Mouse (Mus musculus) E14TG2a.4 (cell line): Measurements from ENCODE around the gene Rps6kb2.
A peak's percentile ranks its signal among the peaks of the same experiment; 100 is the strongest.

Experiments
- H3K27me3 ChIP-seq: 2 replicates; pipeline ENCODE4 v1.6.1; 2014; ENCODE audit warnings: low read length, control low read depth; ENCODE audit not compliant: insufficient read depth
- H3K36me3 ChIP-seq: 2 replicates; pipeline ENCODE4 v1.6.1; 2014; ENCODE audit warnings: low read length, control low read depth; ENCODE audit not compliant: insufficient read depth
- H3K4me1 ChIP-seq: replicated peaks from 2 replicates; pipeline ENCODE4 v1.6.1; 2014; ENCODE audit warnings: low read depth, low read length, control low read depth
- H3K4me3 ChIP-seq: replicated peaks from 2 replicates; pipeline ENCODE4 v1.5.1; 2014; ENCODE audit warnings: mild to moderate bottlenecking, low read length
- H3K9me3 ChIP-seq: 2 replicates; pipeline ENCODE4 v1.6.1; 2014; ENCODE audit warnings: low read length, control low read depth
- CTCF ChIP-seq: conservative IDR thresholded peaks from 2 replicates; pipeline ENCODE4 v1.5.1; 2014; ENCODE audit warnings: low read length
- NANOG ChIP-seq: IDR thresholded peaks from 2 replicates; pipeline ENCODE4 v1.6.1; 2014; ENCODE audit warnings: borderline replicate concordance, low read length, mixed read lengths
- POU5F1 ChIP-seq: IDR thresholded peaks from 2 replicates; pipeline ENCODE4 v1.6.1; 2014; ENCODE audit warnings: low read length, borderline replicate concordance

Gene Rps6kb2

DNA sequence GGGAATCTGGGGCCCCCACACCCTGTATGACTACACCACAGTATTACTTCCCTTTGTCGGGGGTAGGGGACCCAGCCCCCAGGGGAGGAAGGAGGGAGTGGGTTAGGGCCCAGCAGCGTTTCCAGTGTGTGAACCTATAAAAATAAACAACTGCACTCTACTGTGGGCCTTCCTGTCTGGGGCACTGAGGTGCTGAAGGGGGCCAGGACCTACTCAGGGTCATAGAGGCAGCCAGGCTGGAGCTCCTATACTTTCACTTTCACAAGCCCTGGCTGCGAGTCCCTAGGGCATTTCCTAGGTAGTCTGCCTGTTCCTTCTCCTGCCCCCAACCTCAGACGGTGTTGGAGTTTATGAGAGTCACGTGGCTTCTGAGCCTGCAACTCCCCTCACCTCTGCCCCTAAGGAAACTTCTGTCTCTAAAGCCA lies 49.3 kb downstream of the Rps6kb2 start:
- peaks cover 44% of the 10 kb centered on the region for H3K4me1 ChIP-seq
- no peak overlapping the region for H3K4me3 ChIP-seq
- H3K9me3 ChIP-seq: no peaks in the 10 kb centered on the region
- H3K27me3 ChIP-seq: peaks cover 6% of the 10 kb centered on the region; the same call in 1 of the 2 replicates
- no peak for TF ChIP-seq POU5F1
- TF ChIP-seq CTCF: no peak
- no peak for TF ChIP-seq NANOG
- peaks cover 72% of the 10 kb centered on the region for H3K36me3 ChIP-seq

DNA sequence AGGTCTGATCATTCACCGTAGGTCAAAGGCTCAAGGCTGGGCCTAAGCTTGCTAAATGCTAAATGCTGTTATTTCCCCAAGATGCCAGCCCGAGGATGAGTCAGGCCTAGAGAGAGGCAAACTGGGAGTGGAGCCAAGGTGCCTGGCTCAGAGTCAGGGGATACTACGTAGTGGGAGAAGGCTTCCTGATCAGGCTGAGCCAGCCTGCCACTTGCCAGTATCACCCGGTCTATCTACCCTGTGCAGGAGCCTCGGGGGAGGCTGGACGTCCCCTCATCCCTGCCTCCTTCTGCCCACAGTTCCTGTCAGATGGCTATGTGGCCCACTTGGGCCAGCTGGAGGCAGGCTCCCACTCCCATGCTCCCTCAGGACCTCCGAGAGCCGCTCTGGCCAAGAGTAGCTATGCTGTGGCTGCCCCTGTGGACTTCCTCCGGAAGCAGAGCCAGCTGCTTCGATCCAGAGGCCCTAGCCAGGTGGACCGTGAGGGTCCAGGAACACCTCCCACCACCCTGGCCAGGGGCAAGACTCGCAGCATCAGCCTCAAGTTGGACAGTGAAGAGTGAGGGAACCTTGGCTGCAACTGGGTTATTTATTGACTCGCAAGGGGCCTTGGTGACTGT lies 49.9 kb downstream of the Rps6kb2 start:
- Histone ChIP-seq H3K4me3 (no peak overlapping the region), H3K36me3 (peaks cover 68% of the 10 kb centered on the region), H3K9me3 (no peaks in the 10 kb centered on the region), H3K4me1 (peaks cover 48% of the 10 kb centered on the region), H3K27me3 (peaks cover 6% of the 10 kb centered on the region; the same call in 1 of the 2 replicates)
- TF ChIP-seq POU5F1 (no peak), NANOG (no peak), CTCF (no peak)

DNA sequence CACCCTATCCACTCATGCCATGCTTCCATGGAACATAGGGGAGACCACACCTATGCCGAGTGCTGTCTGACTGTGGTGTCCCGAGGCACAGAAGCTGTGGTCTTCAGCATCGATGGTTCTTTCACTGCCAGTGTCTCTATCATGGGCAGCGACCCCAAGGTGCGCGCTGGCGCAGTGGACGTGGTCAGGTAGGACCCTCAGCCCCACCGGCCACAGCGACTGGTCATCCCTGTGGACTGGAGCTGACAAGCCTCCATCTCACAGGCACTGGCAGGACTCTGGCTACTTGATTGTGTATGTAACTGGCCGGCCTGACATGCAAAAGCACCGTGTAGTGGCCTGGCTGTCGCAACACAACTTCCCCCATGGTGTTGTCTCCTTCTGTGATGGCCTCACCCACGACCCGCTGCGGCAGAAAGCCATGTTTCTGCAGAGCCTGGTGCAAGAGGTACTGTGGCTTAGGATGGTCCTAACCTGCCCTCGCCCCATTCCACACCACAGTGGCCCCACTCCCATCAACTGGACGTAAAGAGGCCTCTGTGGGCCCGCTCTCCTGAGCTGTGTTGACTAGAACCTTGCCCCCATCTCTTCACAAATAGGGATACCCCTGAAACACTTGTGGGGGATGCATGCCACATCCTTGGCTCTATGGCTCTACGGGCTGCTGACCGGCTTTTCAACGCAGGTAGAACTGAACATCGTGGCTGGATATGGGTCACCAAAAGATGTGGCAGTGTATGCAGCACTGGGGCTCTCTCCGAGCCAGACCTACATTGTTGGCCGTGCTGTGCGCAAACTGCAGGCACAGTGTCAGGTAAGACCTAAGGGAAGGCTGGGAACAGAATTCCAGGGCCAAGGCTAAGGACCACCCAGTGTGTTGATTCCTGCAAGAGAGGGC lies 50.8 kb downstream of the Rps6kb2 start:
- peaks cover 51% of the 10 kb centered on the region for H3K4me1 ChIP-seq
- H3K36me3 ChIP-seq: peaks cover 58% of the 10 kb centered on the region
- H3K27me3 ChIP-seq: peaks cover 6% of the 10 kb centered on the region; the same call in 1 of the 2 replicates
- no peaks in the 10 kb centered on the region for H3K9me3 ChIP-seq
- no peak for TF ChIP-seq NANOG
- no peak for TF ChIP-seq CTCF
- no peak for TF ChIP-seq POU5F1
- no peak overlapping the region for H3K4me3 ChIP-seq

DNA sequence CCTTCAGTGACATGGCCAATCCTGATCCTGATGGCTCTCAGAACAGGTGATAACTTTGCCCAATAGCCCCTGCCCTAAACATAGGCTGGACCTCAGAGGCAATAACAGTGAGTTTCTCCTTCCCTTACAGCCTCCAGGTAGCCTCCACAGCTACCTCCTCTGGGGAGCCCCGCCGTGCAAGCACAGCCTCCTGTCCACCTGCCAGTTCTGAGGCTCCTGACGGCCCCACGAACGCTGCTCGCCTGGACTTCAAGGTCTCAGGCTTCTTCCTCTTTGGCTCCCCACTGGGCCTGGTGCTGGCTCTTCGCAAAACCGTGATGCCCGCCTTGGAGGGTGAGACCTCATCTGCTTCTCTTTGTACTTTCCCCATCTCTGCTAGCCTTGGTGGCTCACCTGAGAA lies 54.6 kb downstream of the Rps6kb2 start:
- H3K36me3 ChIP-seq: peaks cover 20% of the 10 kb centered on the region
- TF ChIP-seq CTCF (no peak), POU5F1 (no peak), NANOG (no peak)
- peaks cover 12% of the 10 kb centered on the region for H3K27me3 ChIP-seq
- no peaks in the 10 kb centered on the region for H3K9me3 ChIP-seq
- H3K4me1 ChIP-seq: peaks cover 51% of the 10 kb centered on the region
- H3K4me3 ChIP-seq: peak overlapping the region; percentile 69; the same call in 1 of the 2 replicates

DNA sequence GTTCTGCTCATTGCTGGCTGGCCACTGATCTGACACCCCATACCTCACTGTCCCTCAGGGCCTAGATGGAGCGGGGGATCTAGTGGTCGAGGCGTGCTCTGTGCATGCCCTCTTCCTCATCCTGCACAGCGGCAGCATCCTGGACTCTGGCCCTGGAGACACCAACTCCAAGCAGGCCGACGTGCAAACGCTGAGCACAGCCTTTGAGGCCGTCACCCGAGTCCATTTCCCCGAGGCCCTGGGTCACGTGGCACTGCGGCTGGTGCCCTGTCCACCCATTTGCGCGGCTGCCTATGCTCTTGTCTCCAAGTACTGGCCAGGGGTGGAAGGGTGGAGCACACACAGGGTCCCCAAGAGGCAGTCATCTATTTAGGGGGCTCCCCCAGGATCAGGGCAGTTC lies 56.5 kb downstream of the Rps6kb2 start:
- peaks cover 29% of the 10 kb centered on the region for H3K27me3 ChIP-seq
- H3K4me1 ChIP-seq: peaks cover 46% of the 10 kb centered on the region
- TF ChIP-seq CTCF (no peak), POU5F1 (no peak), NANOG (no peak)
- H3K9me3 ChIP-seq: no peaks in the 10 kb centered on the region
- no peak overlapping the region for H3K4me3 ChIP-seq
- peaks cover 2% of the 10 kb centered on the region for H3K36me3 ChIP-seq

DNA sequence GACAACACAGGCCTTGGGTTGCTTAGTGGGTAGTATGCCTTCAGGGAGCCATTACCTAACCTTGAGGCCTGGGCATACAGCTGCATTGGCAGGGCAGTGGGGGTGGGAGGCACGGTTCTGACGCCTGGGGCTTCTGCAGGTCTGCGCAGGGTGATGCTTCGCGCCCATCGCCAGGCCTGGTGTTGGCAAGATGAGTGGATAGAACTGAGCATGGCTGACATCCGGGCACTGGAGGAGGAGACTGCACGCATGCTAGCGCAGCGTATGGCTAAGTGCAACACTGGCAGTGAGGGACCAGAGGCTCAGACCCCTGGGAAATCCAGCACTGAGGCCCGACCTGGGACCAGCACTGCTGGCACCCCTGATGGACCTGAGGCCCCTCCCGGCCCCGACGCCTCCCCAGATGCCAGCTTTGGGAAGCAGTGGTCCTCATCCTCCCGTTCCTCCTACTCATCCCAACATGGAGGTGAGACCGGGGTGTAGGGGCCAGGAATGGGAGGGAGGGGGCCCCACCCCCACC lies 58.4 kb downstream of the Rps6kb2 start:
- Histone ChIP-seq H3K9me3 (no peaks in the 10 kb centered on the region), H3K36me3 (no peaks in the 10 kb centered on the region), H3K27me3 (peaks cover 42% of the 10 kb centered on the region), H3K4me1 (peaks cover 48% of the 10 kb centered on the region), H3K4me3 (no peak overlapping the region)
- TF ChIP-seq POU5F1 (no peak), NANOG (no peak), CTCF (no peak)
